Mouse (Mus musculus) stomach, postnatal 0 days (tissue): ENCODE measurements around the gene Lrp1. TPM values are rescaled to one million over a fixed set of nuclear protein-coding genes. Genes with fewer than 3 reads are reported as not detected.

ENCODE experiments used
- ATAC-seq: fragments of 200-750 bp; cut with Nextera tagmentation; 2 replicates; pipeline ENCODE4 v1.8.0; 2017; ENCODE audit not compliant: low FRiP score, low TSS enrichment
- DNase-seq: peaks from one replicate; pipeline ENCODE4 v3.0.0-alpha.2; 2016; ENCODE audit warnings: low spot score
- H3K27ac ChIP-seq: fragments of 300-500 bp; sonication (generic); replicated peaks from 2 replicates; pipeline ENCODE4 v1.5.1; 2014; ENCODE audit warnings: mild to moderate bottlenecking, control low read depth
- H3K27me3 ChIP-seq: fragments of 300-500 bp; sonication (generic); 2 replicates; pipeline ENCODE4 v1.6.1; 2014; ENCODE audit warnings: low read length; ENCODE audit not compliant: control insufficient read depth, insufficient read depth
- H3K36me3 ChIP-seq: fragments of 300-500 bp; sonication (generic); 2 replicates; pipeline ENCODE4 v1.6.1; 2014; ENCODE audit warnings: low read length, mixed read lengths; ENCODE audit not compliant: control insufficient read depth, insufficient read depth
- H3K4me1 ChIP-seq: fragments of 300-500 bp; sonication (generic); replicated peaks from 2 replicates; pipeline ENCODE4 v1.6.1; 2014; ENCODE audit warnings: antibody characterized with exemption; ENCODE audit not compliant: control insufficient read depth, insufficient read depth
- H3K4me2 ChIP-seq: fragments of 300-500 bp; sonication (generic); replicated peaks from 2 replicates; pipeline ENCODE4 v1.6.1; 2014; ENCODE audit warnings: low read depth, mild to moderate bottlenecking, control low read depth, moderate library complexity
- H3K4me3 ChIP-seq: fragments of 300-500 bp; sonication (generic); 2 replicates; pipeline ENCODE4 v1.5.1; 2014; ENCODE audit warnings: low read depth, low read length, control low read depth
- H3K9ac ChIP-seq: fragments of 300-500 bp; sonication (generic); 2 replicates; pipeline ENCODE4 v1.6.1; 2014; ENCODE audit warnings: mild to moderate bottlenecking, low read length, control low read depth, mixed read lengths
- H3K9me3 ChIP-seq: fragments of 300-500 bp; sonication (generic); 2 replicates; pipeline ENCODE4 v1.6.1; 2016; ENCODE audit warnings: low read length; ENCODE audit not compliant: control insufficient read depth
- CTCF ChIP-seq: IDR thresholded peaks from 2 replicates; pipeline ENCODE4 v1.5.1; 2016; ENCODE audit warnings: antibody characterized with exemption, low read depth, mild to moderate bottlenecking, moderate library complexity
- EP300 ChIP-seq: optimal IDR thresholded peaks from 2 replicates; pipeline ENCODE3; 2016; ENCODE audit warnings: antibody characterized with exemption
- WGBS: fragments of 180-500 bp; shearing (Covaris S2); extraction: QIAGEN DNeasy Blood & Tissue Kit; methylation state at CpG from one replicate; pipeline ENCODE4 v1.1.7; 2014; 5-methylcytosine and 5-hydroxymethylcytosine counted together
- polyA plus RNA-seq: library from polyadenylated mRNA; unstranded; fragments of >200 nt; fragmentation: Nextera tagmentation; extraction: Ambion mirVana; gene quantifications from 2 replicates; pipeline ENCODE4 v1.2.1, GENCODE M21; 2015

Gene Lrp1
- polyA plus RNA-seq, 1 experiment from 2014 or later = 32.7 TPM

DNA sequence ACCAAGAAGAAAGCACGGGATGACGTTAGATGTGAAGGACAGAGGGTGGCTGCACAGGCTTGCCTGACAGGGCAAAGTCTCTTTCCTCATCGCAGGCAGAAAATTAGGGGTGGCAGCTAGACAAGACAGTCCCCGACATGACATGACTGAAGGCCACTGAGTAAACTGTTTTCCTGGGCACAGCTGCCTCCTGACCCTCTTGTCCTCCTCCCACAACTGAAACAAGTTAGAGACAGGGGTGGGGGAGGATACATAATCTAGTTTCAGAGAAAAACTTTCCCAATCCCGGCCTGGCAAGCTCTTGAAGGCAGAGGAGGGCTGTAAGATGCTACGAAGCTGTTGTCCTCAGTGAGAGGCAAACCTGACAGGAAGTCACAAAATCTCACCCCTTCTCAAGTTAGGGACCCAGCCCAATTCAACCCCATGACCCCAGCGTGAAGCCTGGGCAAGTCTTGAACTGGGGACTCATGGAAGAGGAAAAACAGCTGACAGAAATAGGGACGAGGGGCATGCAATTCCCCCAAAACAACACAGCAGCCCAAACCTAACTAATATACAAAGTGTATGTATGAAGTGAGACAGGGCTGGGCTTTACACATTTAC, 1.7 kb downstream of the Lrp1 start:
- H3K4me1 ChIP-seq = peaks cover 29% of the 10 kb centered on the region
- ATAC-seq (no peak), DNase-seq (peak; percentile 17)
- WGBS = 17% methylated on average over 8 of the region's 8 CpGs
- no peaks in the 10 kb centered on the region for H3K36me3 ChIP-seq
- peak overlapping the region; percentile 71 for H3K4me3 ChIP-seq
- TF ChIP-seq EP300 = no peak
- peak overlapping the region; percentile 97 for H3K4me2 ChIP-seq
- no peaks in the 10 kb centered on the region for H3K27me3 ChIP-seq
- peak overlapping the region; percentile 91 for H3K27ac ChIP-seq
- H3K9me3 ChIP-seq = no peaks in the 10 kb centered on the region
- peak overlapping the region; percentile 82 for H3K9ac ChIP-seq

DNA sequence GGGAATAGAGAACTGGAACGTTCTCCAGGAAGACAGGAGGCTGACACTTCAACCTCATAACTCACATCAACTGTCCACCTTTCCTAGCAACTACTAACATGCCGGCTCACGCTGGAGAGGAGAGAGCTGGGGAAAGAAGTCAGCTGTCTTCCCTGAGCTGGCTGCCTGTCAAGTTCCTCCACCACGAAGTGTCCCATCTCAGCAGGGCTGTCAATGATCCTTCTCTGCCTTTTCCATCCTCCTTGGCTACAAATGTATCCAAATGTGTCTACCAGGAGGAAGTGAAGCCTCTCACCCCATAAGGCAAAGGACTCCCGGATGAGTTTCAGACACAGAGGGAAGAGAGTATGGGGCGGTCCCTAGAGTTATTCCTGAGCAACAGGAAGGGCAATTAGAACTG, 2.8 kb downstream of the Lrp1 start:
- no peak for DNase-seq
- Histone ChIP-seq H3K9ac (peak overlapping the region; percentile 8; the same call in 1 of the 2 replicates), H3K4me1 (peaks cover 29% of the 10 kb centered on the region), H3K27me3 (no peaks in the 10 kb centered on the region), H3K4me3 (0 out of 2 replicates have a peak overlapping the region, but pooled peaks have one; percentile 8), H3K36me3 (no peaks in the 10 kb centered on the region), H3K4me2 (peak overlapping the region; percentile 97), H3K27ac (peak overlapping the region; percentile 91), H3K9me3 (no peaks in the 10 kb centered on the region)
- 27% methylated on average over 6 of the region's 6 CpGs for WGBS
- no peak for ATAC-seq
- TF ChIP-seq EP300 (no peak), CTCF (no peak)

DNA sequence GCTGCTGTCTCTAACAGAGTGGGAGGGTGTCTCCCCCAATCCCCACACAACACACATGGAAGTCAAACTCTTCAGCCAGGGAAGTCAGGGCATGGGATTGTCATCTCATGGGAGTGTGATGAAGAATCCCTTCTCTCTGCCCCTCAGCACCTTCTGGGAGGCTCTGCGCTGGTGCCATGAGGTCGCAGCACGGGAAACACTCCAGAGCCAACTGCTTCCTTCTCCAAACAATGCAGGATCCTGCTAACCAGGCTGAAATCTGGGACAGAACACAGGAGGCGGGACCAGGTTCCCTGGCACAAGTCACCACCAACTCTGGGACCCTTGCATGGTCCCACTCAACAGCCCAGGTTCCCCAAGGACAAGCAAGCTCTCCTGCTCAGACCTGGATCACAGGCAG, 3.7 kb downstream of the Lrp1 start:
- 41% methylated on average over 4 of the region's 4 CpGs for WGBS
- H3K9ac ChIP-seq = no peak overlapping the region

DNA sequence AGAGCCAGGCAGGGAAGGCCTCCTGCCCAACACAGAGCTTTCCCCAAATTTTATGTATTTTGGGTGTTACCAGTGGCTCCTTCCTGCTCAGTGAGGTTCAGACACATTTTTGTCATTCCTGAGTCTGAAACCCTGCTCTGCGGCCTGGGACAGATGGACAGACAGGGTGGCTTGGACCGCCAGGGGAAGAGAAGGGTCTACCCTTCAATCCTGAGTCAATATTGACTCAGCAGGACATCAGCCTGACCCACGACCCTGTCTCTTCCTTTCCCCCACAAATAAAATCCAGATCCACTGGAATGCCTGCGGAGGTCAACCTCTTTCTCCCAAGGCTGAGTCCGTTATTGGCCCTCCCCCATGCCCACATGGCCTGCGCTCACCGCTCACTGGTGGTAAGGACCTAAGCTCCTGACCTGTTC, 4.7 kb downstream of the Lrp1 start:
- H3K4me3 ChIP-seq = no peak overlapping the region
- H3K27ac ChIP-seq = peak overlapping the region; percentile 71; the same call in 1 of the 2 replicates
- H3K4me1 ChIP-seq = peaks cover 29% of the 10 kb centered on the region
- ATAC-seq = no peak
- H3K4me2 ChIP-seq = no peak overlapping the region; the same call in 1 of the 2 replicates
- TF ChIP-seq CTCF (no peak), EP300 (no peak)
- WGBS = 57% methylated on average over 7 of the region's 7 CpGs
- peak; percentile 13 for DNase-seq
- H3K9ac ChIP-seq = no peak overlapping the region
- no peaks in the 10 kb centered on the region for H3K27me3 ChIP-seq
- H3K36me3 ChIP-seq = peaks cover 10% of the 10 kb centered on the region; the same call in 1 of the 2 replicates
- H3K9me3 ChIP-seq = no peaks in the 10 kb centered on the region

More for the DNA sequence above, 3.7 kb downstream of the Lrp1 start:
- no peaks in the 10 kb centered on the region for H3K36me3 ChIP-seq
- no peaks in the 10 kb centered on the region for H3K9me3 ChIP-seq
- ATAC-seq (no peak), DNase-seq (no peak)
- H3K4me3 ChIP-seq = no peak overlapping the region
- H3K4me1 ChIP-seq = peaks cover 29% of the 10 kb centered on the region
- H3K27me3 ChIP-seq = no peaks in the 10 kb centered on the region
- peak overlapping the region; percentile 6; the same call in 1 of the 2 replicates for H3K27ac ChIP-seq
- TF ChIP-seq CTCF (no peak), EP300 (no peak)
- 0 out of 2 replicates have a peak overlapping the region, but pooled peaks have one; percentile 17 for H3K4me2 ChIP-seq

DNA sequence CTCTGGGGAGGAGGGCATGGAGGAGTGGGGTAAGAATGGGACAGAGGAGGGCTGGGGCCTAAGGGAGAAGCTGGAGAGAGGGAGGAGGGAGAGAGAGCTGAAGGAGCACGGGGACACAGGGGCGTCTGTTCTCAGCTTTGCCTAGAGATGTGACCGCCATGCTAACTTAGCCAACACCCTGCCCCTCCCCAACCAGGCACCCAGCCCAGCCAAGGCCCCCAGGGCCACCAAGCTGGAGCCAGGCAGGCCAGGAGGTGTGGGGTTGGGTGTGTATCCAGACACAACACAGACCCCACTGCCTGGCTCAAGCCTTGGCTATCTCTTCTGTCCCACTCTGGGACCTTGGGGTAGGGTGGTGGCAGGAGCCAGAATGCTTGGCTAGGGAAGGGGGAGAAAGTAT, 5.4 kb downstream of the Lrp1 start:
- H3K4me3 ChIP-seq = no peak overlapping the region
- no peaks in the 10 kb centered on the region for H3K9me3 ChIP-seq
- peak overlapping the region; percentile 71 for H3K27ac ChIP-seq
- H3K4me1 ChIP-seq = peaks cover 29% of the 10 kb centered on the region
- H3K36me3 ChIP-seq = peaks cover 10% of the 10 kb centered on the region; the same call in 1 of the 2 replicates
- peak overlapping the region; percentile 17; the same call in 1 of the 2 replicates for H3K4me2 ChIP-seq
- TF ChIP-seq CTCF (no peak), EP300 (no peak)
- 46% methylated on average over 3 of the region's 3 CpGs for WGBS
- H3K27me3 ChIP-seq = no peaks in the 10 kb centered on the region
- H3K9ac ChIP-seq = no peak overlapping the region
- ATAC-seq (no peak), DNase-seq (peak; percentile 40)

DNA sequence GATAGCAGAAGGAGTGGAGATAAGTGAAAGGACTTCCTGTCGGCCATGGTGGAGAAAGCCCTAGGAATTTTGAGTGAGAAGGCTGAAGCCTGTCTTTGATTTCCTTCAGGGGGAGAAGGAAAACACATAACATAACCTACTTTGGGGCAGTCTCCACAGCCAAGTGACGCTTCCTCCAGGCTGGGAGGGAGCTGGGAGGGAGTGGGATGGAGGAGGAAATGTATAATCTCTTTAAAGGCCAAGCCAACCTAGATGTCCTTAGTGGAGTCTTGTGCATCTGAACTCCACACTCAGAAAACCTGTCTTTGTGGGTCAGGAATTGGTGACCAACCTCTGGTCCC, 5.9 kb downstream of the Lrp1 start:
- ATAC-seq (no peak), DNase-seq (no peak)
- TF ChIP-seq EP300 = no peak
- TF ChIP-seq CTCF = no peak
- H3K4me1 ChIP-seq = peaks cover 29% of the 10 kb centered on the region
- WGBS = 37% methylated on average over 2 of the region's 2 CpGs
- H3K36me3 ChIP-seq = peaks cover 13% of the 10 kb centered on the region
- no peaks in the 10 kb centered on the region for H3K27me3 ChIP-seq
- H3K9me3 ChIP-seq = no peaks in the 10 kb centered on the region
- no peak overlapping the region; the same call in 1 of the 2 replicates for H3K4me2 ChIP-seq
- no peak overlapping the region for H3K4me3 ChIP-seq
- peak overlapping the region; percentile 71 for H3K27ac ChIP-seq
- peak overlapping the region; percentile 18; the same call in 1 of the 2 replicates for H3K9ac ChIP-seq
